14 mouse cellular contexts compared by ENCODE assay signal in genomic region chr1:176930981-176931500, GRCm38 (mm10).
"Had no signal": no experiment of that assay in that cellular context is flagged by ENCODE, and none has a peak within 500 bp of the region (broad histone marks: within the 10 kb centered on the region; RNA-seq: fewer than 3 reads in every experiment).

No protein-coding gene starts in this region.

- ATAC-seq: lung, postnatal 0 days had no signal

- H3K9me3 ChIP-seq: limb, embryonic 10.5 days; liver, embryonic 15.5 days; midbrain, embryonic 10.5 days; neural tube, embryonic 15.5 days had no signal

- H3K4me2 ChIP-seq: liver, embryonic 11.5 days; liver, embryonic 15.5 days; neural tube, embryonic 15.5 days had no signal

- H3K27ac ChIP-seq: limb, embryonic 10.5 days; liver, embryonic 15.5 days; neural tube, embryonic 15.5 days; stomach, postnatal 0 days had no signal

- H3K4me3 ChIP-seq: limb, embryonic 10.5 days; liver, embryonic 15.5 days; midbrain, embryonic 10.5 days; myocyte; neural tube, embryonic 15.5 days had no signal

- H3K36me3 ChIP-seq: limb, embryonic 10.5 days; liver, embryonic 15.5 days; midbrain, embryonic 10.5 days; neural tube, embryonic 15.5 days had no signal

- H3K27me3 ChIP-seq: liver, embryonic 15.5 days; neural tube, embryonic 15.5 days had no signal

- H3K9ac ChIP-seq: liver, embryonic 15.5 days; neural tube, embryonic 15.5 days had no signal

- DNase-seq: kidney, postnatal 10 days; layer of hippocampus, adult 9-11 months; lung, adult 2 months; lung, postnatal 4 days; midbrain, embryonic 14.5 days; thymus, postnatal 4 days had no signal

- H3K4me1 ChIP-seq: limb, embryonic 10.5 days; liver, embryonic 15.5 days; neural tube, embryonic 15.5 days had no signal
